Mouse (Mus musculus) stomach, postnatal 0 days (tissue): ENCODE data around the gene Kcnd2. TPM values are rescaled to one million over a fixed set of nuclear protein-coding genes. Genes with fewer than 3 reads are reported as not detected.
"Not testable (repeated sequence)": the region's sequence is repeated elsewhere in the genome, so short reads cannot be mapped to it uniquely, and the experiment has no call there.

Experiments
- ATAC-seq: fragments of 200-750 bp; cut with Nextera tagmentation; 2 replicates; pipeline ENCODE4 v1.8.0; 2017; ENCODE audit not compliant: low FRiP score, low TSS enrichment
- DNase-seq: peaks from one replicate; pipeline ENCODE4 v3.0.0-alpha.2; 2016; ENCODE audit warnings: low spot score
- H3K27ac ChIP-seq: fragments of 300-500 bp; sonication (generic); replicated peaks from 2 replicates; pipeline ENCODE4 v1.5.1; 2014; ENCODE audit warnings: mild to moderate bottlenecking, control low read depth
- H3K27me3 ChIP-seq: fragments of 300-500 bp; sonication (generic); 2 replicates; pipeline ENCODE4 v1.6.1; 2014; ENCODE audit warnings: low read length; ENCODE audit not compliant: control insufficient read depth, insufficient read depth
- H3K36me3 ChIP-seq: fragments of 300-500 bp; sonication (generic); 2 replicates; pipeline ENCODE4 v1.6.1; 2014; ENCODE audit warnings: low read length, mixed read lengths; ENCODE audit not compliant: control insufficient read depth, insufficient read depth
- H3K4me1 ChIP-seq: fragments of 300-500 bp; sonication (generic); replicated peaks from 2 replicates; pipeline ENCODE4 v1.6.1; 2014; ENCODE audit warnings: antibody characterized with exemption; ENCODE audit not compliant: control insufficient read depth, insufficient read depth
- H3K4me2 ChIP-seq: fragments of 300-500 bp; sonication (generic); replicated peaks from 2 replicates; pipeline ENCODE4 v1.6.1; 2014; ENCODE audit warnings: low read depth, mild to moderate bottlenecking, control low read depth, moderate library complexity
- H3K4me3 ChIP-seq: fragments of 300-500 bp; sonication (generic); 2 replicates; pipeline ENCODE4 v1.5.1; 2014; ENCODE audit warnings: low read depth, low read length, control low read depth
- H3K9ac ChIP-seq: fragments of 300-500 bp; sonication (generic); 2 replicates; pipeline ENCODE4 v1.6.1; 2014; ENCODE audit warnings: mild to moderate bottlenecking, low read length, control low read depth, mixed read lengths
- H3K9me3 ChIP-seq: fragments of 300-500 bp; sonication (generic); 2 replicates; pipeline ENCODE4 v1.6.1; 2016; ENCODE audit warnings: low read length; ENCODE audit not compliant: control insufficient read depth
- CTCF ChIP-seq: IDR thresholded peaks from 2 replicates; pipeline ENCODE4 v1.5.1; 2016; ENCODE audit warnings: antibody characterized with exemption, low read depth, mild to moderate bottlenecking, moderate library complexity
- EP300 ChIP-seq: optimal IDR thresholded peaks from 2 replicates; pipeline ENCODE3; 2016; ENCODE audit warnings: antibody characterized with exemption
- WGBS: fragments of 180-500 bp; shearing (Covaris S2); extraction: QIAGEN DNeasy Blood & Tissue Kit; methylation state at CpG from one replicate; pipeline ENCODE4 v1.1.7; 2014; 5-methylcytosine and 5-hydroxymethylcytosine counted together
- polyA plus RNA-seq: library from polyadenylated mRNA; unstranded; fragments of >200 nt; fragmentation: Nextera tagmentation; extraction: Ambion mirVana; gene quantifications from 2 replicates; pipeline ENCODE4 v1.2.1, GENCODE M21; 2015

Kcnd2 gene
- polyA plus RNA-seq, 1 experiment from 2014 or later, result 0.24 TPM

DNA sequence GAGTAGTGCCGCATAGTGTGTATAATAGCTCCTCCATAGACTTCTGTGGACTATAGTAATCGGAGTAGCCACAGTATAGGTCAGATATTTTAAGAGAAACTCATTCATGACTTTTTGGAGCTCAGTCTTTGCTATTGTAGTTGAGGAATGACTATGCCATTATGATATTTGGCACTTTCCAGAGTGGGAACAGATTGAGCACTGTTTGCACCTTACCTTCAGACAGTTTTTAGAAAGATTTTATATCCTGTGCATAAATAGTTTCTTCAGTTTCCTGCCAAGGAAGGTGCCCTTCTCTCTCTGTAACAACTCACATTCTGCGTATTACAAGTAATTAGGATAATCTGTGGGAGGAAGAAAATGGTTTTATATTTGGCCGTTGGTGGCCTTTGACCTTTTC, 89.6 kb downstream of the Kcnd2 start:
- ATAC-seq (no peak), DNase-seq (no peak)
- H3K27ac ChIP-seq, result no peak overlapping the region
- H3K9me3 ChIP-seq, result no peaks in the 10 kb centered on the region
- H3K4me2 ChIP-seq, result no peak overlapping the region
- H3K4me3 ChIP-seq, result no peak overlapping the region
- 86% methylated on average over 4 of the region's 4 CpGs for WGBS
- no peak overlapping the region for H3K9ac ChIP-seq
- H3K4me1 ChIP-seq, result no peaks in the 10 kb centered on the region
- no peak for TF ChIP-seq EP300
- TF ChIP-seq CTCF, result no peak
- no peaks in the 10 kb centered on the region for H3K27me3 ChIP-seq
- no peaks in the 10 kb centered on the region for H3K36me3 ChIP-seq

DNA sequence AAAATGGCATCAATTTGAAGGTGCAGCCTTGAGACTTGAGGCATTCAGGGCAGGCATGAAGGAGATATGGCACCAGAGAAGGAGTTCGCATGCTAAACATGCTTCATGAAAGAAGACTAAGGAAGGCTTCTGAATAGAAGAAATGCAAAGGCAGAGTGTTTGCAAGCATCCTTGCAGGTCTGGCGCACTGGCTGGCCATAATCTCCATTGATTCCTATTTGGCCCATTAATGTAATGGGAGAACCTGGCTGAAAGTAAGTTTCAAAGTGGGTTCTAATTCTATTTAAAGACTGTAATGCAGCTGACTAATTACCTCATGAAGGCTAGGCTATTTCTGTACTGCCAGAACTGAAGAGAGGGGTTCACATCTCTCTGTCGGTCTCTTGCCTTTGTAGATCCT, 94.9 kb downstream of the Kcnd2 start:
- Histone ChIP-seq H3K4me1 (no peaks in the 10 kb centered on the region), H3K27ac (no peak overlapping the region), H3K27me3 (no peaks in the 10 kb centered on the region), H3K36me3 (no peaks in the 10 kb centered on the region), H3K9me3 (no peaks in the 10 kb centered on the region), H3K9ac (no peak overlapping the region), H3K4me2 (no peak overlapping the region), H3K4me3 (no peak overlapping the region)
- ATAC-seq (no peak), DNase-seq (no peak)
- 88% methylated on average over 3 of the region's 3 CpGs for WGBS
- TF ChIP-seq EP300 (no peak), CTCF (no peak)

DNA sequence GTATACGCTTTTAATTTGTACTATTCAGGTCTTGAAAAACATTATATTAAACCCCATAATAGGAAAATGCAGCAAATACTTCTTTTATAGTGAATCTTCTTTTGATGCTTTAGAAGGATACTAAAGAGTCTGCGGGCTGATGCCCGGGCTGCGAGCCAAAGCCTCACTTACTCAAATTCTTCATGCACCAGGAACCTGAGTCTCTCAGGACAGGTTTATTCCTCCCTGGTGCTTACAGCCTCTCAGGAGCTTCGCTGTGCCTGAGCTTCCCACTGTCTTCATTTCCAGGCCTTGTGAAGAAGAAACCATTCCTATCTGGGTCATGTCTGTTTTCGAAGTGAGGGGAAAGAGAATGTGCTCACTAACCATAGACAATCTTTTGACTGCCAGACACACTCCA, 106.1 kb downstream of the Kcnd2 start:
- DNase-seq, result no peak
- TF ChIP-seq EP300, result no peak
- no peak for TF ChIP-seq CTCF

DNA sequence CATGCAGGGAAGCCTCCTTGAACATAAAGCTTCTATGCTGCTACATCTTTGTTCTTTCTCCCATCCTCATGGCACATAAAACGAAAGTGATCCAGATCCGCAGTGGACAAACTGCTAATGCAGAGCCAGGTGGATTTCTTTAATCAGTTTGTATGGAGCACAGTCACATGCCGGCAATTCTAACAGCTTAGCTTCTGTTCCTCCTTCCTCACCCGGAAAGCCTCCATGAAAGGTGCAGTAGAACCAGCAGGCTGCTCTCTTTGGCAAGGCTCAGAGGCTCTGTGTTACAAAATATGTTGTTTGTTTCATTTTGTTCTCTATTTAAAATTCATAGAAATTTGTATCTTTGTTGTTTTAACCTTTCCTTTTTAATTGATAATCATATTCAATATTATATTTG, 106.9 kb downstream of the Kcnd2 start:
- Histone ChIP-seq H3K9ac (no peak overlapping the region), H3K27ac (no peak overlapping the region), H3K9me3 (no peaks in the 10 kb centered on the region), H3K36me3 (no peaks in the 10 kb centered on the region), H3K4me2 (no peak overlapping the region), H3K27me3 (no peaks in the 10 kb centered on the region), H3K4me1 (no peaks in the 10 kb centered on the region), H3K4me3 (no peak overlapping the region)
- TF ChIP-seq CTCF, result no peak
- no peak for TF ChIP-seq EP300
- WGBS, result 75% methylated on average over 4 of the region's 4 CpGs
- no peak for DNase-seq
- no peak for ATAC-seq

More for the DNA sequence above, 106.1 kb downstream of the Kcnd2 start:
- Histone ChIP-seq H3K9me3 (no peaks in the 10 kb centered on the region), H3K27me3 (no peaks in the 10 kb centered on the region), H3K36me3 (no peaks in the 10 kb centered on the region), H3K4me2 (no peak overlapping the region), H3K4me3 (no peak overlapping the region), H3K4me1 (no peaks in the 10 kb centered on the region), H3K27ac (no peak overlapping the region), H3K9ac (no peak overlapping the region)
- WGBS, result 83% methylated on average over 6 of the region's 6 CpGs
- ATAC-seq, result no peak

DNA sequence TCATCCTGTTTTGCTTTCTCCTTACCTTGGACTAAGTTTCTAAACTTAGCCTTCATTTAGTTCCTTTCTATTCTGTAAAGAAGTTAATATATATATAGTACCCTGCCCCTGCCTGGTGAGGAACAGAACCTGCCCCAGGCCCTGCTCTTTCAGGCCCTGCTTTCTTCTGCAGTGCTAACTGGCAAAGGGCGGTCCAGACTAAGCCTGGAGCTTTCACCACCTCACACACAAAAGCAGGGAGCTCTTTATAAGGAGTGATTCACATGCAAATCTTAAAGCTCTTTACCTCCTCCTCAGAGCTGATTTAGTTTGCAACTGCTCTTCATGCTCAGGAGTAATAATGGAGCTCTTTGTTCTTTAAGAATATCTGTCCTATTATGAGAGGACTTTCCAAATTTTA, 109.9 kb downstream of the Kcnd2 start:
- DNase-seq, result no peak

DNA sequence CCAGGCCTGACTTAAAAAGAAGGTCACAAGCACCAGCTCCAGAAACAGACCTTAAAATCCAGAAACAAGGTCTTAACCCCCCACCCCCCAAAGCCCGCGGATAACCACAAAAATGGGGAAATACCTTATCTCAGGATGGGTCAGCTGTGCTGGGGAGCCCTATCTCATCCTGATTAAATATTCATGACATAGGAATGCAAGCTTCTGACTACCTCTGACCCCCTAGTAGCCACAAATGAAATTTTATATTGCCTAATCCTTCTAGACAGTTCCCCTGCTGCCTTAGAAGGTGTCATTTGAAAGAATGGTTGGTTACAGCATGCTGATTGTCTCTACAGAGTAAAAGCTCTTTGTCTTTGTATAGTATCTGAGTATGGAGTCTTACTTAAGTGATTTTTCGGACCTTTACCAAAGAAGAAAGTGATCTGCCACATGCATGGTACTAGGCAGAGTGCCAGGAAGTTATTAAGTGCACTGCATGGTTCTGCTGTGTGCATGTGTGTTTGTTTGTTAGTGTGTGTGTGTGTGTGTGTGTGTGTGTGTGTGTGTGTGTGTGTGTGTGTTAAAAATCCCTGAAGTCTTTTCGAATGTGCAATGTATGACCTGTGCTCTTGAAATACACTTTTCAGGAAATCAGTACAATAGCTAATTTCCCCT, 111.9 kb downstream of the Kcnd2 start:
- WGBS, result 55% methylated on average over 4 of the region's 4 CpGs
- no peaks in the 10 kb centered on the region for H3K27me3 ChIP-seq
- DNase-seq, result no peak

More for the DNA sequence above, 109.9 kb downstream of the Kcnd2 start:
- TF ChIP-seq EP300 (no peak), CTCF (no peak)
- Histone ChIP-seq H3K4me3 (no peak overlapping the region), H3K27ac (no peak overlapping the region), H3K9me3 (no peaks in the 10 kb centered on the region), H3K4me2 (no peak overlapping the region), H3K9ac (no peak overlapping the region), H3K4me1 (no peaks in the 10 kb centered on the region), H3K36me3 (no peaks in the 10 kb centered on the region), H3K27me3 (no peaks in the 10 kb centered on the region)
- WGBS, result 33% methylated on average over 1 of the region's 1 CpGs
- no peak for ATAC-seq

DNA sequence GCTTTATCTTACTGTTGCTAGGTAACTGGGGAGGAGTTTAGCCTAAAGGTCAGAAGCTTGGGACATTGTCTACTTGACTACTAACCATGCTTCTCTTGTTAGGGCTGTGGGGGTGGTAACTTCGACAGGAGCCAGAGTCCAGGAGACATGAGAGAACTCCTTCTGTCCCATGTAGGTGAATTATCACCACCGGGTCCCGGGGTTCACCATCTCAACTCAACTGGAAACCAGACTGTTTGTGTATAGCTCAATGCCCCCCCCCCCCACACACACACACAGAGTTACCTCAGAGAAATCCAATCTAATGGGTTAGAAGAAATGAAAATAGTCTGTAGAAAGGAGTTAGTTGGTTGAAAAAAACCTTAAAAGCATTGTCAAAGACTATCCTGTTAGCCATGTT, 170.0 kb downstream of the Kcnd2 start:
- not testable (repeated sequence) for ATAC-seq, H3K27ac ChIP-seq, H3K9ac ChIP-seq, H3K27me3 ChIP-seq, H3K36me3 ChIP-seq, H3K9me3 ChIP-seq, DNase-seq, H3K4me3 ChIP-seq, H3K4me2 ChIP-seq, H3K4me1 ChIP-seq
- 64% methylated on average over 3 of the region's 3 CpGs for WGBS

More for the DNA sequence above, 111.9 kb downstream of the Kcnd2 start:
- no peak overlapping the region for H3K9ac ChIP-seq
- no peak overlapping the region for H3K27ac ChIP-seq
- ATAC-seq, result no peak
- H3K9me3 ChIP-seq, result no peaks in the 10 kb centered on the region
- no peak overlapping the region for H3K4me2 ChIP-seq
- TF ChIP-seq EP300 (no peak), CTCF (no peak)
- no peaks in the 10 kb centered on the region for H3K4me1 ChIP-seq
- no peaks in the 10 kb centered on the region for H3K36me3 ChIP-seq
- no peak overlapping the region for H3K4me3 ChIP-seq
